Mouse (Mus musculus): Measurements from ENCODE around the gene Flrt1. TPM values are rescaled to one million over a fixed set of nuclear protein-coding genes. Genes with fewer than 3 reads are reported as not detected.

Flrt1 gene
- polyA plus RNA-seq, 1 experiment from 2014 or later: 3.4 TPM

DNA sequence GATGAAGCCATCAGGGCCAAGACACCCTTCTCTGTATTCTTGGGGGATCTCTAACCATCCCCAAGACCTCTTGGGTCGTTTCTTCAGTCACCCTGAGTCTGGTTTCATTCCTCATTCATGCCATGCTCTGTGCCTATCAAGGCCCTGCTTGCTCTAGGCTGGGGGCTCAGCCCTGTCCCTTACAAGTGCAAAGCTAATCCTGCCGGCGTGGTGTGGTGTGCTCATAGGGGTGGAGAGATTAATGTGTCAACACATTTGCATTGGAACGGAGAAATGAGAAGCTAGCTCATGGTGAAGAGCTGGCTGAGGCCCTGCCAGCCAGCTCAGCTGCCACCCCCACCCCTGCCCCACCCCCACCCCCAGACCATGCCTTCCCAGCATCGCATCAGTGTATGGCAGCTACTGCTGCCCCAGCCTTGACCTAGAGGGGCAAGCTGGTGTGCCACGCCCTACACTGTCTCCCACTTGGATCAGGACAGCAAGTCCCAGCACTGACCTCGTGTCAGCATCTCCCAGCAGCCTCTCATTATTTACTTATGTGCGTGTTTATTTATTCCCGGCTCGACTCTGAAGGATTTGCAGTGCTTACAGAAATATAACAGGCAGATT, 17.3 kb upstream of the Flrt1 start:
- Histone ChIP-seq H3K4me2 (ENCODE audit: low read depth, low read length) (no peak overlapping the region), H3K9ac (ENCODE audit: low read length) (peak overlapping the region; percentile 31), H3K4me3 (replicated peaks; ENCODE audit: low read length) (no peak overlapping the region), H3K36me3 (ENCODE audit: control insufficient read depth, insufficient read depth, low read length) (no peaks in the 10 kb centered on the region), H3K27ac (ENCODE audit: low read length) (peak overlapping the region; percentile 23; the same call in 1 of the 2 replicates), H3K4me1 (ENCODE audit: control insufficient read depth, insufficient read depth, low read length) (peaks cover 24% of the 10 kb centered on the region), H3K9me3 (replicated peaks; ENCODE audit: control insufficient read depth, low read length) (no peaks in the 10 kb centered on the region), H3K27me3 (ENCODE audit: control insufficient read depth, insufficient read depth, low read length) (no peaks in the 10 kb centered on the region)
- WGBS: 20% methylated on average over 10 of the region's 10 CpGs
- ATAC-seq (ENCODE audit: insufficient read depth, low FRiP score): peak; percentile 37; the same call in 1 of the 2 replicates

DNA sequence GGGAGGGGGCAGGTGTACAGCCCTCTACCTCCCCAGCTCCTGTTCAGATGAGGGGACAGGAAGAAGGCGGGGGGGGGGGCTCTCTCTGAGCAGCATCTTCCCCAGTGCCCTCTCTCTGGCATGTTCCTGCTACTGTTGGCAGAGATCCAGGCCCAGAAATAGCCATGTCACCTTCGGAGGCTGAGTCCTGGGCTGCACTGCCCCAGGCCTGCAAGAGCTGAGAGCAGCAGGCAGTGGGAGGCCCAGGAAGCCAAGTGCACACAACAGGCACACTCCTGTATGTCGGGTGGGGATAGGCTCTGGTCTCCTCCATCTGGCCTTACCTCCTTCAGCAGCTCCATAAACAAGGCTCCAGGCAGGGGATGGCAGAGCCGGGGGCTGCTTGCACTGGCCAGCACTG, 16.7 kb upstream of the Flrt1 start:
- H3K36me3 ChIP-seq (ENCODE audit: control insufficient read depth, insufficient read depth, low read length): no peaks in the 10 kb centered on the region
- H3K27me3 ChIP-seq (ENCODE audit: control insufficient read depth, insufficient read depth, low read length): no peaks in the 10 kb centered on the region
- H3K4me1 ChIP-seq (ENCODE audit: control insufficient read depth, insufficient read depth, low read length): peaks cover 25% of the 10 kb centered on the region
- no peak overlapping the region for H3K4me3 ChIP-seq (replicated peaks; ENCODE audit: low read length)
- peak overlapping the region; percentile 31; the same call in 1 of the 2 replicates for H3K9ac ChIP-seq (ENCODE audit: low read length)
- no peak overlapping the region for H3K4me2 ChIP-seq (ENCODE audit: low read depth, low read length)
- 50% methylated on average over 4 of the region's 4 CpGs for WGBS
- peak; percentile 30; the same call in 1 of the 2 replicates for ATAC-seq (ENCODE audit: insufficient read depth, low FRiP score)
- 0 out of 2 replicates have a peak overlapping the region, but pooled peaks have one; percentile 23 for H3K27ac ChIP-seq (ENCODE audit: low read length)
- no peaks in the 10 kb centered on the region for H3K9me3 ChIP-seq (replicated peaks; ENCODE audit: control insufficient read depth, low read length)

DNA sequence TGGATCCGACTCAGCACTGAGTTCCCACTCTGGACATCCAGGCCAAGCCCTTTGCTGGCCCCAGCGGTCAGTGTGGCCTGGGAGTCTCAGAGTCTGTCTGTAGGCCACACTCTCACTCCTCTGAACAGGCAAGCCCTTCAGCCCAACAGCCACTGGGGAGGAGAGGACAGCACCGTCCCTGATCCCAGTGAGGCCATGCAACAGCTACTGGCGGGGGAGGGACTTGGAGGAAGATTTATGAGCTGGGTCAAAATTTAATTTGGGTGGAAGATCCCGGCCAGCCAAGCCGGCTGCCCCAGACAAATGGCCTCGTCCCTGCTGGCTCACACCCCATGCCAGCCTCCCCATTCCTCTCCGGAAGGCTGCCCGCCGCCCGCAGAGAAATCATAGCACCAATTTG, 15.7 kb upstream of the Flrt1 start:
- H3K9ac ChIP-seq (ENCODE audit: low read length): peak overlapping the region; percentile 16; the same call in 1 of the 2 replicates
- H3K4me2 ChIP-seq (ENCODE audit: low read depth, low read length): no peak overlapping the region
- peaks cover 25% of the 10 kb centered on the region for H3K4me1 ChIP-seq (ENCODE audit: control insufficient read depth, insufficient read depth, low read length)
- no peak overlapping the region for H3K4me3 ChIP-seq (replicated peaks; ENCODE audit: low read length)
- no peaks in the 10 kb centered on the region for H3K9me3 ChIP-seq (replicated peaks; ENCODE audit: control insufficient read depth, low read length)
- H3K27me3 ChIP-seq (ENCODE audit: control insufficient read depth, insufficient read depth, low read length): no peaks in the 10 kb centered on the region
- peak; percentile 30; the same call in 1 of the 2 replicates for ATAC-seq (ENCODE audit: insufficient read depth, low FRiP score)
- 50% methylated on average over 11 of the region's 11 CpGs for WGBS
- no peaks in the 10 kb centered on the region for H3K36me3 ChIP-seq (ENCODE audit: control insufficient read depth, insufficient read depth, low read length)
- H3K27ac ChIP-seq (ENCODE audit: low read length): no peak overlapping the region; the same call in 1 of the 2 replicates

DNA sequence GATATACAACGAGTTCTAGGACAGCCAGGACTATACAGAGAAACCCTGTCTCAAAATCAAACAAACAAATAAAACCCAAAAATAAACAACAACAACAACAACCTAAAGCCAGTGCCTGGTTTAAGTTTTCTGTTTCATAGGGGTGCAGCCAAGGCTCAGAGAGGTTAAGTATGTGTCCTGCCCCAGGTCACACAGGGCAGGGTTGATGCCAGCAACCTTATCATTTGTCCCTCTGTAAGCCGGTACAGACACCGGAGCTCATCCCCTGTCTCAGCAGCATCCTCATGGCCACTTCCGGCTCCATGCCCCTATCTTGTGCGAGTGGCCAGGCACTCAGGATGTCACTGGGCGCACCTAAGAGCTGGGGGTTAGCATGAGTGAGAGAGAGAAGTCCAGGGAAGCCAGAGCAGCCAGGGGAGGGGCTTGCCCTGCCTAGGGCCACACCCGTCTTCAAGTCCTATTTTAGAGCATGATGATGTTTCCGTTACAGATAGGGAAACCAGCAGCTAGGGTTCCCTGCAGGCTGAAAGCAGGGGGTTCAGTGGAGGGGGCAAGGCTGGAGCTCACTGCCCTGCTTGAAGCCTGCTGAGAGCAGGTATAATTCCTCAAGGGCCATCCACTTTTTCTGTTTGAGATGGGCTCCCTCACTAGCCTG, 12.3 kb upstream of the Flrt1 start:
- H3K4me1 ChIP-seq (ENCODE audit: control insufficient read depth, insufficient read depth, low read length): peaks cover 26% of the 10 kb centered on the region
- H3K4me2 ChIP-seq (ENCODE audit: low read depth, low read length): no peak overlapping the region
- H3K27me3 ChIP-seq (ENCODE audit: control insufficient read depth, insufficient read depth, low read length): no peaks in the 10 kb centered on the region
- H3K9me3 ChIP-seq (replicated peaks; ENCODE audit: control insufficient read depth, low read length): no peaks in the 10 kb centered on the region
- H3K9ac ChIP-seq (ENCODE audit: low read length): no peak overlapping the region
- no peak overlapping the region for H3K4me3 ChIP-seq (replicated peaks; ENCODE audit: low read length)
- 66% methylated on average over 8 of the region's 8 CpGs for WGBS
- H3K36me3 ChIP-seq (ENCODE audit: control insufficient read depth, insufficient read depth, low read length): no peaks in the 10 kb centered on the region
- no peak overlapping the region for H3K27ac ChIP-seq (ENCODE audit: low read length)
- no peak for ATAC-seq (ENCODE audit: insufficient read depth, low FRiP score)

DNA sequence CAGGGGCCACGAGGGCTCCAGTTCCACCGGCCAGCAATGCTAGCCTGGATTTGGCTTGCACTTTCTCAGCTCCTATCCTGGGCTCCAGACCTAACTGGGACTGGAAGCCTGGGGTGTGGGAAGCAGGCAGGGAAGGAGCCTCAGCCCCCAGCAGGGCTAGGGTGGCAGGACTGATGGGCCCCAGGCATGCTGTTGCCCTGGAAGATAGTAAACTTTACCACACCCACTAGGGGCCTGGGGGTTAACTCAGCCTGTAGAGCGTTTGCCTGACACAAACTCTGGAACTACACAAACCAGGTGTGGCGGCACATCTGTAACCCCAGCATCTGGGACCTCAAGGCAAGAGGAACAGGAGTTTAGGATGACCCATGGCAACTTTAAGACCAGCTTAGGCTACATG, 11.6 kb upstream of the Flrt1 start:
- peaks cover 20% of the 10 kb centered on the region for H3K4me1 ChIP-seq (ENCODE audit: control insufficient read depth, insufficient read depth, low read length)

DNA sequence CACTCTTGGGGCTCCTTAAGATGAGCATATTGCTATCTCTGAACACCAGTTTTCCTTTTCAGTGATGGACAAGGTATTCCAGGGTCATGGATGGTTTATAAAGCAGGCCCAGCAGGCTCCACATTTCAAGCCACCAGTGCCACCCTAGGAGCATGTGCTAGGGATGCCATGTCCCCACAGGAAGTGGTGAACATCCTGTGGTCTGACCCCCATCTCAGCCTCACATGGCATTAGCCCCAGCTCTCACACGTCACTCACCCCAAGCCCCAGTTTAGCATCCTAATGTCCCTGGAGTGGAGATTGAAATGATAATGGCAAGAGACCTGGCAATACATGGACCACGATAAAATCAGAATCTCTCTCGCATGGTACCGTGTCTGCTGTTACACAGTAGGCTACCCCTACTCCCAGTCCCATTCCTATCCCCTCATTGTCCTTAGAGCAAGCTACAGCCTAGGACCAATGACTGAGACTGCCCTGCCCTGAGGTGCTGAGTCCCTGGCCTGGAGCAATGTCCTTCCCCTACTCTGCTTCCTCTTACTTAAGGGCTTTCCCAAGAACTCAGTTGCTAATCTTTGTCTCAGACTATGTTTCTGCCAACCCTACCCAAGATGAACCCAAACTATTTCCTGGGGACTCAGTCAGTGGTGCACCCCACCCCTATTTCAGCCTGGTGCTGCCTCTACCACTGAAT, 10.7 kb upstream of the Flrt1 start:
- Histone ChIP-seq H3K9me3 (replicated peaks; ENCODE audit: control insufficient read depth, low read length) (no peaks in the 10 kb centered on the region), H3K4me1 (ENCODE audit: control insufficient read depth, insufficient read depth, low read length) (peaks cover 12% of the 10 kb centered on the region), H3K4me3 (replicated peaks; ENCODE audit: low read length) (no peak overlapping the region), H3K27me3 (ENCODE audit: control insufficient read depth, insufficient read depth, low read length) (no peaks in the 10 kb centered on the region), H3K9ac (ENCODE audit: low read length) (no peak overlapping the region), H3K36me3 (ENCODE audit: control insufficient read depth, insufficient read depth, low read length) (no peaks in the 10 kb centered on the region), H3K27ac (ENCODE audit: low read length) (no peak overlapping the region), H3K4me2 (ENCODE audit: low read depth, low read length) (no peak overlapping the region)
- 87% methylated on average over 4 of the region's 4 CpGs for WGBS
- no peak for ATAC-seq (ENCODE audit: insufficient read depth, low FRiP score)

More for the DNA sequence above, 11.6 kb upstream of the Flrt1 start:
- Histone ChIP-seq H3K4me3 (replicated peaks; ENCODE audit: low read length) (no peak overlapping the region), H3K36me3 (ENCODE audit: control insufficient read depth, insufficient read depth, low read length) (no peaks in the 10 kb centered on the region), H3K4me2 (ENCODE audit: low read depth, low read length) (no peak overlapping the region), H3K9me3 (replicated peaks; ENCODE audit: control insufficient read depth, low read length) (no peaks in the 10 kb centered on the region), H3K9ac (ENCODE audit: low read length) (no peak overlapping the region), H3K27ac (ENCODE audit: low read length) (no peak overlapping the region), H3K27me3 (ENCODE audit: control insufficient read depth, insufficient read depth, low read length) (no peaks in the 10 kb centered on the region)
- ATAC-seq (ENCODE audit: insufficient read depth, low FRiP score): no peak
- 49% methylated on average over 4 of the region's 4 CpGs for WGBS

DNA sequence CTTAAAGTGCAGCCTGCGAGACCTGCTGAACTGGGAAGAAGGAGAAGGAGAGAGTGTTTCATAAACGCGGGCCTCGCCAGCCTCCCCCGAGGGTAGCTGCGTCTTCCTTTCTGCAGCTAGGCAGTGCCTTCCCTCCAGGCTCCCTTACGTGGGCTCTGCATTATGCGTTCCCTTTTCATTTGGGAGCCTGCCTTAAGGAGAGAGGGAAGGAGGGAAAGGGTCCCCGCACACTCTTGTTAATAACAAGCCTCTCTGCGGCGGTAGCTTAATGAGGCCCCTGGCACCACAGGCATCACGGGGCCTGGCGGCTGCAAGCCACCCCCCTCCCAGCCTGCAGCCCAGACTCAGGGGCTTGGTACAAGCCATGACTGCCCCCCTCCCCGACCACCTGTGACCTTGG, 8.0 kb upstream of the Flrt1 start:
- no peak for ATAC-seq (ENCODE audit: insufficient read depth, low FRiP score)
- H3K36me3 ChIP-seq (ENCODE audit: control insufficient read depth, insufficient read depth, low read length): no peaks in the 10 kb centered on the region
- no peak overlapping the region for H3K4me3 ChIP-seq (replicated peaks; ENCODE audit: low read length)
- H3K27ac ChIP-seq (ENCODE audit: low read length): peak overlapping the region; percentile 21
- H3K4me1 ChIP-seq (ENCODE audit: control insufficient read depth, insufficient read depth, low read length): peaks cover 21% of the 10 kb centered on the region
- no peak overlapping the region for H3K4me2 ChIP-seq (ENCODE audit: low read depth, low read length)
- no peaks in the 10 kb centered on the region for H3K27me3 ChIP-seq (ENCODE audit: control insufficient read depth, insufficient read depth, low read length)
- WGBS: 54% methylated on average over 14 of the region's 14 CpGs
- H3K9ac ChIP-seq (ENCODE audit: low read length): peak overlapping the region; percentile 60; the same call in 1 of the 2 replicates
- no peaks in the 10 kb centered on the region for H3K9me3 ChIP-seq (replicated peaks; ENCODE audit: control insufficient read depth, low read length)

DNA sequence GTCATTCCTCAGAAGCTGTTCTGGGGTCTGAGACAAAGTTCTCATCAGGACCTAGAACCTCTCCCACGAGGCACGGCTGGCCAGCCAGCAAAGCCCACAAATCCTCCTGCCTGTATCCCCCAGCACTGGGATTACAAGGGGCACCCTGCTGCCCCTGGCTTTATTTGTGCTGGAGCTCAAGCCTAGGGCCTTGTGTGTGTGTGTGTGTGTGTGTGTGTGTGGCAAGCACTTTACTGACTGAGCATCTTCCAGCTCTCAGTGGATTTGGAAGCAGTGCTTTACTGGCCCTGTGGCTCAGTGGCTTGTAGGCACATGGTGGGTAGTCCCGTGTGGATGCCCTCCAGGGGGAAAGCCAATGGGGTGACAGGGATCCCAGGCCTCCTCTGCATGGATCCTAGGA, 7.1 kb upstream of the Flrt1 start:
- peaks cover 17% of the 10 kb centered on the region for H3K4me1 ChIP-seq (ENCODE audit: control insufficient read depth, insufficient read depth, low read length)
- H3K9me3 ChIP-seq (replicated peaks; ENCODE audit: control insufficient read depth, low read length): no peaks in the 10 kb centered on the region
- no peaks in the 10 kb centered on the region for H3K27me3 ChIP-seq (ENCODE audit: control insufficient read depth, insufficient read depth, low read length)
- H3K27ac ChIP-seq (ENCODE audit: low read length): no peak overlapping the region; the same call in 1 of the 2 replicates
- ATAC-seq (ENCODE audit: insufficient read depth, low FRiP score): no peak
- 69% methylated on average over 3 of the region's 3 CpGs for WGBS
- no peaks in the 10 kb centered on the region for H3K36me3 ChIP-seq (ENCODE audit: control insufficient read depth, insufficient read depth, low read length)
- H3K4me3 ChIP-seq (replicated peaks; ENCODE audit: low read length): no peak overlapping the region
- no peak overlapping the region for H3K9ac ChIP-seq (ENCODE audit: low read length)
- no peak overlapping the region for H3K4me2 ChIP-seq (ENCODE audit: low read depth, low read length)

DNA sequence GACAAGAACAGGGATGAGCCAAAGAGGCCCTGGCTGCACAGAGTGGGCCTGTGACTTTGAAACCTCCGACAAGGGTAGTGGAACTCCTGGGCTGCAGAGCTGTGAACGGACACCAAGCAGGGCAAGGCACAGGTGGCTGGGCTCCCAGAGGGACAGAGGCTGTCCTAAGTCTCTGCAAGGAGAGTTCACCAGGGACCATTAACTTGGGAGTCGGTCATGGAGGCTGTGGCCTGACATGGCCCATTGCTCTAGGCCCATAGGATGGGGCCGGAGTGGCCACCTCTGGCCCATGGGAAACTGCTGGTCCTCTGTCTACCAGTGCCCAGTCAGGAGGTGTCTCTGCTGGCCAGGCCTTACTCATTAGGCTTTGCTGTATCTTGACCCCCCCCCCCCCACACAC, 6.2 kb upstream of the Flrt1 start:
- Histone ChIP-seq H3K9me3 (replicated peaks; ENCODE audit: control insufficient read depth, low read length) (no peaks in the 10 kb centered on the region), H3K27me3 (ENCODE audit: control insufficient read depth, insufficient read depth, low read length) (no peaks in the 10 kb centered on the region), H3K4me2 (ENCODE audit: low read depth, low read length) (no peak overlapping the region), H3K4me1 (ENCODE audit: control insufficient read depth, insufficient read depth, low read length) (peaks cover 17% of the 10 kb centered on the region), H3K4me3 (replicated peaks; ENCODE audit: low read length) (no peak overlapping the region), H3K27ac (ENCODE audit: low read length) (no peak overlapping the region), H3K9ac (ENCODE audit: low read length) (no peak overlapping the region), H3K36me3 (ENCODE audit: control insufficient read depth, insufficient read depth, low read length) (no peaks in the 10 kb centered on the region)
- WGBS: 88% methylated on average over 4 of the region's 4 CpGs
- ATAC-seq (ENCODE audit: insufficient read depth, low FRiP score): no peak

All from stomach, embryonic 16.5 days (tissue).